Mouse (Mus musculus): ENCODE measurements at regions not wholly inside any gene's neighbourhood (a gene's known extent, or its start where the extent isn't known, plus 50 kb on each side); places are given as distances from the start of the nearest gene placed in this dataset.

DNA sequence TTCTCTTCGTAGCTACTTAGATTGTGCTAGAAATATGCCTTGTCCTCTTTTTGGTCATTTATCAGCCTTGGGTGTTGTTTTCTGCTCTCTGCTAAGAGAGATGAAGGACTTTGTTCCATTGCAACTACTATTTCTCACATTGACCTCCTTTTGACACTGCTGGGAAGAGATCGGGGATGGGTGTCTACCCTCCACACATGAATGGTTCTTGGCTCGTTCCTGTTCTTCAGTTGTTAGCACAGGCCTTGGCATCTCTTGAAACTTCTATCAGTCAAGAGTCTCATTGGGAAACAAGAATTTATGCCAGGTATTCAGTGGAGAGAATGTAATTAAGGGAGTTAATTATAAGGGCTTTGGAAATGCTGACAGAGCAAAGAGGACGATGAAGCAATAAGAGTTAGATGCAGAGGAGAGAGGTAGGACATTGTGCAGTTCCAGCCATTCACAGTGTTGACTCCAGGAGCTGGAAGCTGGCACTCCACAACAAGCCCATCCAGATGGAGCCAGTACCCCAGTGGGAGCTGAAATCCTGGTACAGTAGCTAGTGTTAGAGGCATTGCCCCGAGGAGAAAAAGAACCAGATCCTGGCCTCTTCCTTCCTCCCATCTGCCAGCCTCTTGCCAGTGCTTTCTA, 107.5 kb upstream of the Tab2 start:
- TF ChIP-seq MYOG (IDR thresholded peaks at IDR 0.05; ENCODE audit: control insufficient read depth, extremely low read depth, insufficient read length) (no peak), CTCF (IDR thresholded peaks at IDR 0.05; ENCODE audit: control insufficient read depth, insufficient read depth, insufficient read length) (no peak), CEBPB (IDR thresholded peaks at IDR 0.05; ENCODE audit: low read depth) (no peak), FOSL1 (IDR thresholded peaks at IDR 0.05; ENCODE audit: insufficient read depth, low read length, poor library complexity, severe bottlenecking) (no peak), MYOD1 (IDR thresholded peaks at IDR 0.05; ENCODE audit: control insufficient read depth, insufficient read length, low read depth) (no peak), USF1 (IDR thresholded peaks at IDR 0.05; ENCODE audit: low read depth) (no peak)
- no peaks in the 10 kb centered on the region for H3K79me2 ChIP-seq (ENCODE audit: control insufficient read depth, insufficient read depth)
- no peak overlapping the region for H3K4me3 ChIP-seq (ENCODE audit: insufficient read depth, poor library complexity, severe bottlenecking)
- H3ac ChIP-seq (ENCODE audit: control insufficient read depth, insufficient read length, low read depth) = no peak overlapping the region
- H3K36me3 ChIP-seq (ENCODE audit: control insufficient read depth, insufficient read depth) = no peaks in the 10 kb centered on the region
- no peaks in the 10 kb centered on the region for H3K79me3 ChIP-seq (ENCODE audit: low read depth)
- H3K27me3 ChIP-seq (ENCODE audit: control insufficient read depth, insufficient read depth, insufficient read length) = no peaks in the 10 kb centered on the region

- H3K79me3 ChIP-seq (ENCODE audit: low read depth) = no peaks in the 10 kb centered on the region
- H3K27me3 ChIP-seq (ENCODE audit: control insufficient read depth, insufficient read depth, insufficient read length) = no peaks in the 10 kb centered on the region
- TF ChIP-seq FOSL1 (IDR thresholded peaks at IDR 0.05; ENCODE audit: insufficient read depth, low read length, poor library complexity, severe bottlenecking) (no peak), MAX (IDR thresholded peaks at IDR 0.05) (no peak), MYOG (IDR thresholded peaks at IDR 0.05; ENCODE audit: control insufficient read depth, extremely low read depth, insufficient read length) (no peak), MYOD1 (IDR thresholded peaks at IDR 0.05; ENCODE audit: control insufficient read depth, insufficient read length, low read depth) (no peak), CTCF (IDR thresholded peaks at IDR 0.05; ENCODE audit: control insufficient read depth, insufficient read depth, insufficient read length) (no peak), USF1 (IDR thresholded peaks at IDR 0.05; ENCODE audit: low read depth) (no peak), CEBPB (IDR thresholded peaks at IDR 0.05; ENCODE audit: low read depth) (no peak)
- H3ac ChIP-seq (ENCODE audit: control insufficient read depth, insufficient read length, low read depth) = no peak overlapping the region
- no peaks in the 10 kb centered on the region for H3K79me2 ChIP-seq (ENCODE audit: control insufficient read depth, insufficient read depth)
- no peaks in the 10 kb centered on the region for H3K36me3 ChIP-seq (ENCODE audit: control insufficient read depth, insufficient read depth)
- H3K4me3 ChIP-seq (ENCODE audit: insufficient read depth, poor library complexity, severe bottlenecking) = no peak overlapping the region
Measured at GRCm38 (mm10) chr10:8060987-8061386, 105.0 kb upstream of the Tab2 start.

DNA sequence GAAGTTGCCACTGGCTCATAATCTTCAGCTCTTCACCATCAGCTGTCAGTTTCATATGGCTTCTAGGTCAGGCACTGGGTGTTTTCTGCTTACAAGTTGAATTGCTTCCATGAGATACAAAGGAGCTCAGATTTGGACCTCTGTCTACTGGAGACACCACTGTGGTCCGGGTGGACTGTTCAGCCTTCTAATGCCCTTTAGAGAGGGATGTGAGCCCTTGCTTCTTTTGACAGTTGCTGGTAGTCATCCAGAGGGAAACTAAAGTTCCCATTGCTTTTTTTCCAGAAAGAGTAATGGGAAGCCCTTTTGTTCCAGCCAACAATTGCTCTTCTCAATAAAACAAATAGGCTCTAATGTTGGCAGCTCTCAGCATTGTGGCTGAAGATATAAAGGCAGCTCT, 103.7 kb upstream of the Tab2 start:
- no peak overlapping the region for H3K4me3 ChIP-seq (ENCODE audit: insufficient read depth, poor library complexity, severe bottlenecking)
- TF ChIP-seq MAX (IDR thresholded peaks at IDR 0.05) (no peak), FOSL1 (IDR thresholded peaks at IDR 0.05; ENCODE audit: insufficient read depth, low read length, poor library complexity, severe bottlenecking) (no peak), MYOD1 (IDR thresholded peaks at IDR 0.05; ENCODE audit: control insufficient read depth, insufficient read length, low read depth) (no peak), CTCF (IDR thresholded peaks at IDR 0.05; ENCODE audit: control insufficient read depth, insufficient read depth, insufficient read length) (no peak), MYOG (IDR thresholded peaks at IDR 0.05; ENCODE audit: control insufficient read depth, extremely low read depth, insufficient read length) (no peak), CEBPB (IDR thresholded peaks at IDR 0.05; ENCODE audit: low read depth) (no peak), USF1 (IDR thresholded peaks at IDR 0.05; ENCODE audit: low read depth) (no peak)
- H3K79me2 ChIP-seq (ENCODE audit: control insufficient read depth, insufficient read depth) = no peaks in the 10 kb centered on the region
- no peak overlapping the region for H3ac ChIP-seq (ENCODE audit: control insufficient read depth, insufficient read length, low read depth)
- H3K27me3 ChIP-seq (ENCODE audit: control insufficient read depth, insufficient read depth, insufficient read length) = peaks cover 2% of the 10 kb centered on the region
- H3K36me3 ChIP-seq (ENCODE audit: control insufficient read depth, insufficient read depth) = no peaks in the 10 kb centered on the region
- no peaks in the 10 kb centered on the region for H3K79me3 ChIP-seq (ENCODE audit: low read depth)

GRCm38 (mm10) chr10:8057855-8058254, 101.8 kb upstream of the Tab2 start:
- Histone ChIP-seq H3ac (ENCODE audit: control insufficient read depth, insufficient read length, low read depth) (no peak overlapping the region), H3K79me3 (ENCODE audit: low read depth) (no peaks in the 10 kb centered on the region), H3K79me2 (ENCODE audit: control insufficient read depth, insufficient read depth) (no peaks in the 10 kb centered on the region), H3K36me3 (ENCODE audit: control insufficient read depth, insufficient read depth) (no peaks in the 10 kb centered on the region), H3K4me3 (ENCODE audit: insufficient read depth, poor library complexity, severe bottlenecking) (no peak overlapping the region), H3K27me3 (ENCODE audit: control insufficient read depth, insufficient read depth, insufficient read length) (peaks cover 4% of the 10 kb centered on the region)
- TF ChIP-seq USF1 (IDR thresholded peaks at IDR 0.05; ENCODE audit: low read depth) = no peak
- no peak for TF ChIP-seq CTCF (IDR thresholded peaks at IDR 0.05; ENCODE audit: control insufficient read depth, insufficient read depth, insufficient read length)
- no peak for TF ChIP-seq MAX (IDR thresholded peaks at IDR 0.05)
- TF ChIP-seq FOSL1 (IDR thresholded peaks at IDR 0.05; ENCODE audit: insufficient read depth, low read length, poor library complexity, severe bottlenecking) = no peak
- TF ChIP-seq MYOG (IDR thresholded peaks at IDR 0.05; ENCODE audit: control insufficient read depth, extremely low read depth, insufficient read length) = no peak

- Histone ChIP-seq H3K4me3 (ENCODE audit: insufficient read depth, poor library complexity, severe bottlenecking) (no peak overlapping the region), H3K27me3 (ENCODE audit: control insufficient read depth, insufficient read depth, insufficient read length) (peaks cover 4% of the 10 kb centered on the region), H3K36me3 (ENCODE audit: control insufficient read depth, insufficient read depth) (no peaks in the 10 kb centered on the region), H3K79me3 (ENCODE audit: low read depth) (no peaks in the 10 kb centered on the region), H3ac (ENCODE audit: control insufficient read depth, insufficient read length, low read depth) (no peak overlapping the region), H3K79me2 (ENCODE audit: control insufficient read depth, insufficient read depth) (no peaks in the 10 kb centered on the region)
- TF ChIP-seq MYOD1 (IDR thresholded peaks at IDR 0.05; ENCODE audit: control insufficient read depth, insufficient read length, low read depth) (no peak), CEBPB (IDR thresholded peaks at IDR 0.05; ENCODE audit: low read depth) (no peak), FOSL1 (IDR thresholded peaks at IDR 0.05; ENCODE audit: insufficient read depth, low read length, poor library complexity, severe bottlenecking) (no peak), MYOG (IDR thresholded peaks at IDR 0.05; ENCODE audit: control insufficient read depth, extremely low read depth, insufficient read length) (no peak), USF1 (IDR thresholded peaks at IDR 0.05; ENCODE audit: low read depth) (no peak), MAX (IDR thresholded peaks at IDR 0.05) (no peak), CTCF (IDR thresholded peaks at IDR 0.05; ENCODE audit: control insufficient read depth, insufficient read depth, insufficient read length) (no peak)
Measured at GRCm38 (mm10) chr10:8055293-8055692, 99.3 kb upstream of the Tab2 start.
